Mouse (Mus musculus) gonadal fat pad, adult 2 months (tissue): ENCODE measurements around the gene Napa. TPM values are rescaled to one million over a fixed set of nuclear protein-coding genes. Genes with fewer than 3 reads are reported as not detected.
A peak's percentile ranks its signal among the peaks of the same experiment; 100 is the strongest.

ENCODE experiments used
- DNase-seq: peaks from one replicate; pipeline ENCODE4 v3.0.0-alpha.2; 2012; ENCODE audit warnings: low read depth
- polyA plus RNA-seq: library from polyadenylated mRNA; depleted of rRNA; stranded (reverse); fragments of >200 nt; gene quantifications from 2 replicates; pipeline ENCODE4 v1.2.3, GENCODE M21; 2012; rRNA removed

The Napa gene
- 234 and 275 TPM in 2 replicates for polyA plus RNA-seq

GRCm38 (mm10) chr7:16098021-16099017 lies at the start of gene Napa:
Gene Napa (plus strand): TSS chr7:16098458.
- peak; percentile 98 for DNase-seq

- DNase-seq = no peak
Measured at GRCm38 (mm10) chr7:16048675-16049575, 49.3 kb upstream of the Napa start.

- no peak for DNase-seq
Measured at GRCm38 (mm10) chr7:16049576-16049915, 48.7 kb upstream of the Napa start.

- DNase-seq = no peak
Measured at GRCm38 (mm10) chr7:16050600-16050999, 47.7 kb upstream of the Napa start.

- DNase-seq = no peak
Measured at GRCm38 (mm10) chr7:16051883-16052595, 46.2 kb upstream of the Napa start.

GRCm38 (mm10) chr7:16052684-16053083 lies 45.6 kb upstream of the Napa start:
- no peak for DNase-seq

- DNase-seq = no peak
Measured at GRCm38 (mm10) chr7:16053105-16053504, 45.2 kb upstream of the Napa start.

- no peak for DNase-seq
Measured at GRCm38 (mm10) chr7:16054966-16055365, 43.3 kb upstream of the Napa start.

- no peak for DNase-seq
Measured at GRCm38 (mm10) chr7:16055665-16056064, 42.6 kb upstream of the Napa start.

DNA sequence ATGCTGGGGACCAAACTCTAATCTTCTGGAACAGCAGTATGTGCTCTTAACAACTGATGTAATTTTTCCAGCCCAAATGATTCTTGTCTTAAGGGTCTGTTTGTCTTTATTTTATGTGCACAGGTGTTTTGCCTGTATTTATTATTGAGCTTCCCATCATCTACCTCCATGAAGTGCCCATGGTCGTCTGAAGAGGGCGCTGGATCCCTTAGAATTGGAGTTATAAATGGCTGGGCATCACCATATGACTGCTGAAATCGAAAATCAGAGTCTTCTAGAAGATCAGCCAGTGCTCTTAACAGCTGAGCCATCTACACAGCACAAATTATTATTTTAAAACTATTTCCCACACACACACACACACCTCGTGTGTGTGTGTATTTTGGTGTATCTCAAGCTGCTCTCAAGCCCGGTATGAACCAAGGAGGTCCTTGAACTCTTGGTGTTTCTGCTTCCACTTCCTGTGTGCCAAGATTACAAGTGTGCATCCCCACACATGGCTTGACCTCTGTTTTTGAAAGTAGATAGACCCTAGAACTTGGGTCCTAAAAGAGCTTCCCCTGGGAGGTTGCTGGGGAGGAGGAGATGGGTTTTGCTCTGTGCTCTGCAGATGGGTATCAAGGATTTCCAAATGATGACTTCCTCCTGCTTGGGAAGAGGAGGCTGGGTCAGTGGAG lies 41.7 kb upstream of the Napa start:
- DNase-seq = no peak

- no peak for DNase-seq
Measured at GRCm38 (mm10) chr7:16057136-16057534, 41.1 kb upstream of the Napa start.

DNA sequence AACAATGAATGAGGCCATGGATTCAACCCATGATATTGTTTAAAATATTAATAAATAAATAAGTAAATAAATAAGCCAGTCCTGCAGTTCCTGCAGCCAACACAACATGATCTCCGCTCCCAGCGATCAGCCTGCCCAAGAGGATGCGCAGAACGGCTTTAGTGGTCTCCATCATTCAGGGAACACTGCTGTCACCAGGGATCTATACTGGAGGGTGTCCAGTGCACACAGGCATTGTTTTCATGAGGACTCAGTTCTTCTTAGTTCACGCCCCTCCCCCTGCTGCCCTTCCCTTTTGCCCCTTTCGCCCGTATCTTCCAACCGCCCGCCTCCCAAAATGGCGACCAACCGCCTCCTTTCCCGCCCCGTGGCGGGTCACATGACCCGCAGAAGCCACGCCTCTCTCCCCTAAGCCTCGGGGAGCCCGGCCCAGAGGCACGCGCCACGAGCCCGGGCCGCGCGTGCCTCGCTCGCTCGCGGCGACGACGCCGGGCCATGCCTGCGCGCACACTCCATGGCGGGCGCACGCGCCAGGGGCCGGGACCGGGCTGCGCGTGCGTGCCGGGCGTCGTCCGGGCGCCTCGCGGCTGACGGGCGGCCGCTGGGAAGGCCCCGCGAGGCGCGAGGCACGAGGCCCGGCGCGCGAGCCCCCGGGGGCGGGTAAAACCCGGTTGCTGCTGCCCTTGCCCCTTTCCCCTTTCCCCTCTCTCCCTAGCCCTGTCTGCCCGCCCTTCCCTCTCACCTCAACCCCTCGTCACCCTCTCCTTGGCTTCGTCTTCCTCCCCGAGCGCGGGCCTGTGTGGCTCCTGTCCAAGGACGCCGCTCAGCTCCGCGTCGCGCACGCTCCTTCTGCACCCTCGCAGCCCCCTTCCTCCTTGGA lies 36.8 kb upstream of the Napa start, which contains the start of gene Zfp541:
Zfp541 (plus strand) TSS at position 596 of the 880 bp plus-strand sequence.
- DNase-seq = no peak

- DNase-seq = no peak
Measured at GRCm38 (mm10) chr7:16062099-16062420, 36.2 kb upstream of the Napa start.

- no peak for DNase-seq
Measured at GRCm38 (mm10) chr7:16063490-16063889, 34.8 kb upstream of the Napa start.

GRCm38 (mm10) chr7:16070846-16071245 lies 27.4 kb upstream of the Napa start:
- no peak for DNase-seq

DNA sequence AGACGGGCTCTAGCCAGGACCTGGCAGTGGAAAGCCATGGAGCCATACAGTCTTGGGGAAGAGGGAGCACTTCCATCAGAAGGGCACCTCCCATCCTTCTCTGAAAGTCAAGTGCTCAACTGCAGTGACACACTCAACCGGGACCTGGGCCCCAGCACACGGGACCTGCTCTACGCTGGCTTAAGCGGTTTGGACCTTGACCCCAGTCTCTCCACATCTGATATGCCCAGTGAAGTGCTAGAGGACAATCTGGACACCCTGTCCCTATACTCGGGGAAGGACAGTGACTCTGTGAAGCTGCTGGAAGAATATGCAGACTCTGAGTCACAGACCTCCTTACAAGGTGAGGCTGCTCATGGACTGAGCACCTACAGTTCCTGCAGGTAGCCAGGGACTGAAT lies 26.4 kb upstream of the Napa start:
- no peak for DNase-seq

- no peak for DNase-seq
Measured at GRCm38 (mm10) chr7:16079947-16080346, 18.3 kb upstream of the Napa start.

- no peak for DNase-seq
Measured at GRCm38 (mm10) chr7:16080581-16080980, 17.7 kb upstream of the Napa start.

DNA sequence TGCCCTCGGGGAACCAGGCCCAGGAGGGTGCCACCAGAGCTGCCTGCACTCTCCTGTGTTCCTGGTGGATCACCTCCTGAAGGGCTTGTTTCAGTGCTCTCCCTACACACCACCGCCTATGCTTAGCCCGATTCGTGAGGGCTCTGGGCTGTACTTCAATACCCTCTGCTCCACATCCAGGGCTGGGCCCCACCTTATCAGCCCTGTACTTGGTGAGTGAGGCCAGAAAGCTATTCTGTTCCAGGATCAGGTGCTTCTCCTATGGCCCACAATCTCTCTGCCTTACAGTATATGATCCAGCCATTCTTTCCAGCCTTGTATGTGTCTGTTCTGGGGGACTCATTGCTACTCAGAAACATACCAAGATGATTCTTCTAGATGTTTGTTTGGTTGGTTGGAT lies 14.9 kb upstream of the Napa start:
- DNase-seq = no peak

- DNase-seq = no peak
Measured at GRCm38 (mm10) chr7:16087587-16087986, 10.7 kb upstream of the Napa start.
